ENCODE assay signal across 8 mouse cellular contexts in genomic region chr2:92185062-92185765, GRCm38 (mm10).
DNase-seq lines count a peak whose midpoint lies in the region; ATAC-seq and TF ChIP-seq lines count a peak whose summit lies in the region.

No protein-coding gene starts in this region.

- TF ChIP-seq CTCF in heart, adult 2 months (IDR thresholded peaks at IDR 0.05), result no peak
- no peak for TF ChIP-seq CTCF in stomach, postnatal 0 days (IDR thresholded peaks at IDR 0.05; ENCODE audit: low read depth)

- DNase-seq in left cerebral cortex, adult 18-20 months (ENCODE audit: low spot score in 2 of 2), result peak; percentile 14 to 21
- no peak for DNase-seq in left cerebral cortex, adult 11 months (ENCODE audit: low spot score)
- peak; percentile 84 for DNase-seq in embryo, embryonic 11 days
- DNase-seq in heart, adult 2 months, result peak; percentile 72 to 74
- peak; percentile 57 for DNase-seq in kidney, adult 18-20 months
- DNase-seq in natural killer cell, adult 2 months (ENCODE audit: low spot score in 2 of 2), result peak; percentile 62 to 70
- peak; percentile 55 for DNase-seq in stomach, postnatal 0 days (ENCODE audit: low spot score)

- H3K9me3 ChIP-seq in liver, embryonic 12.5 days (replicated peaks), result no peaks in the 10 kb centered on the region
- no peaks in the 10 kb centered on the region for H3K9me3 ChIP-seq in stomach, postnatal 0 days (ENCODE audit: control insufficient read depth, low read length)

- peak overlapping the region; percentile 100 for H3K4me2 ChIP-seq in liver, embryonic 12.5 days
- peak overlapping the region; percentile 79 for H3K4me2 ChIP-seq in stomach, postnatal 0 days (replicated peaks; ENCODE audit: low read depth)

- H3K79me2 ChIP-seq in heart, adult 2 months (replicated peaks; ENCODE audit: control insufficient read depth, insufficient read depth, low read length), result peaks cover 2% of the 10 kb centered on the region

- H3K36me3 ChIP-seq in heart, adult 2 months (ENCODE audit: control insufficient read depth, insufficient read depth, low read length), result peaks cover 13% of the 10 kb centered on the region
- H3K36me3 ChIP-seq in liver, embryonic 12.5 days, result no peaks in the 10 kb centered on the region
- H3K36me3 ChIP-seq in stomach, postnatal 0 days (ENCODE audit: control insufficient read depth, insufficient read depth, low read length), result no peaks in the 10 kb centered on the region

- WGBS in heart, adult 2 months, result 1% methylated on average over 47 of the region's 47 CpGs
- 4% methylated on average over 27 of the region's 47 CpGs for WGBS in liver, embryonic 12.5 days (ENCODE audit: insufficient replicate concordance)
- under 1% methylated on average over 35 of the region's 47 CpGs for WGBS in stomach, postnatal 0 days

- intact Hi-C loops in heart, adult 2 months (cut with DNase I), result no loop called here

- peak; percentile 31; the same call in 1 of the 2 replicates for TF ChIP-seq POLR2A in heart, adult 2 months (IDR thresholded peaks at IDR 0.05; ENCODE audit: insufficient read depth, low read depth, low read length)

- TF ChIP-seq EP300 in heart, adult 2 months (IDR thresholded peaks at IDR 0.05; ENCODE audit: insufficient read depth, low read depth, low read length), result peak; percentile 42; the same call in 1 of the 2 replicates
- TF ChIP-seq EP300 in stomach, postnatal 0 days (optimal IDR thresholded peaks at IDR 0.05), result no peak

- H3K27me3 ChIP-seq in heart, adult 2 months (ENCODE audit: control insufficient read depth, insufficient read depth, low read length), result no peaks in the 10 kb centered on the region
- 0 out of 2 replicates have a peak, but pooled peaks cover 4% of the 10 kb centered on the region for H3K27me3 ChIP-seq in liver, embryonic 12.5 days (replicated peaks)
- no peaks in the 10 kb centered on the region for H3K27me3 ChIP-seq in stomach, postnatal 0 days (ENCODE audit: control insufficient read depth, insufficient read depth, low read length)

- H3K9ac ChIP-seq in heart, adult 2 months (ENCODE audit: low read depth, low read length), result peak overlapping the region; percentile 89
- peak overlapping the region; percentile 88 for H3K9ac ChIP-seq in liver, embryonic 12.5 days
- peak overlapping the region; percentile 83 for H3K9ac ChIP-seq in stomach, postnatal 0 days (ENCODE audit: low read length)

- H3K4me3 ChIP-seq in heart, adult 2 months, result peak overlapping the region; percentile 74
- peak overlapping the region; percentile 85 for H3K4me3 ChIP-seq in liver, embryonic 12.5 days
- peak overlapping the region; percentile 65 for H3K4me3 ChIP-seq in stomach, postnatal 0 days (ENCODE audit: low read depth, low read length)

- no peak for ATAC-seq in liver, embryonic 12.5 days
- ATAC-seq in stomach, postnatal 0 days (ENCODE audit: low FRiP score, low TSS enrichment), result peak; percentile 36; the same call in 1 of the 2 replicates

- H3K27ac ChIP-seq in heart, adult 2 months, result peak overlapping the region; percentile 96
- peak overlapping the region; percentile 95 for H3K27ac ChIP-seq in liver, embryonic 12.5 days
- peak overlapping the region; percentile 99 for H3K27ac ChIP-seq in stomach, postnatal 0 days (replicated peaks)

- H3K4me1 ChIP-seq in heart, adult 2 months (ENCODE audit: control insufficient read depth, insufficient read depth, low read length), result peaks cover 6% of the 10 kb centered on the region
- H3K4me1 ChIP-seq in liver, embryonic 12.5 days, result peaks cover 39% of the 10 kb centered on the region
- H3K4me1 ChIP-seq in stomach, postnatal 0 days (replicated peaks; ENCODE audit: control insufficient read depth, insufficient read depth), result peaks cover 3% of the 10 kb centered on the region
